Mouse (Mus musculus): ENCODE measurements around the gene Fam228a. TPM values are rescaled to one million over a fixed set of nuclear protein-coding genes. Genes with fewer than 3 reads are reported as not detected.
A peak's percentile ranks its signal among the peaks of the same experiment; 100 is the strongest.
"Not testable (repeated sequence)": the region's sequence is repeated elsewhere in the genome, so short reads cannot be mapped to it uniquely, and the experiment has no call there.

Gene Fam228a
- total RNA-seq (2021), result under 1 TPM; 0.19 to 0.27 TPM
- long read RNA-seq, experiment 1, result 0 reads
- long read RNA-seq, experiment 2, partial matches to known transcripts, result 0 of 1 reads
- long read RNA-seq, experiment 2, other reads (novel, unspliced or antisense), result 1 of 1 reads

DNA sequence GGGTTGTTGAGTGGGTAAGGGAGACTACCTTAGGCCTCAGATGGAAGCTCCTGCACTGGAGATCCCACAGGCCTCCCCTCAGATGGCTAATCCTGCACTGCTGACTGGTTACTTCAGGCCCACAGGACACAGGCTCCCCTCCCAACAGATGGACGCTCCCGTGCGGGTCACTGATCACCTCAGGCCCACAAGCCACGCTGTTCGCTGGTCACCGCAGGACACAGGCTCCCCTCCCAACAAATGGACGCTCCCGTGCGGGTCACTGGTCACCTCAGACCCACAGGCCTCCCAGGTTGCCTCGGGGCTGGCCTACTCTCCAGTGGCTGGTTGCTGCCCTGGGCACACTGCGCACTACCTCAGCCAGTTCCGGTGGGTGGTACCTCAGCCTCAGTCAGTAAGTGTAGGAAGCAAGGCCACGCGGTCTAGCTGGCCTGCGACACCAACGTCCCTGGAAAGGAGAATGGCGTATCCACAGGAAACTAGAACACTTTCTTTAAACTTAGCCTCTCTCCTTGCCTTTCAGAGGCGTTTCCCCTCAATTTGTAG lies at the start of gene Fam228a:
TSS of gene Fam228a (minus strand) at position 400 of the 546 bp plus-strand sequence.
- DNase-seq (ENCODE audit: low spot score in 2 of 2), result no peak

DNA sequence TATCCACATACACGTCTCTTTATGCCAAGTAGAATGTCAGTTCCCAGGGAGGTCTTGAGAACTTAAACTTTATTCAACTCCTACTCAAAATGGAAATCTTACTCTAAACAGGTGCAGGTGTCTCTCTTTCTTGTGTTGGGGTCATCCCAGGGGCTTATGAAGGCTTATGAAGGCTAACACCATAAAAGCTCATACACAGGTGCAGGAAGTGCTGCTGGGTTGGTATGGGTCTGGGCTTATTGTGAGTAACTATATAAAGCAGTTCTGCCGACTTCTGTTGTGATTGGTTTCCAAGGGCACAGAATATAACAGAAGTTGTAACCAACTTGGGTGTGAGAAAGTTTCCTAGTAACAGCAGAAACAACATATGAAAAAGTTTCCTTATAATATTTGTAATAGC lies 46.2 kb upstream of the Fam228a start:
- no peak for DNase-seq (ENCODE audit: low spot score in 2 of 2)

DNA sequence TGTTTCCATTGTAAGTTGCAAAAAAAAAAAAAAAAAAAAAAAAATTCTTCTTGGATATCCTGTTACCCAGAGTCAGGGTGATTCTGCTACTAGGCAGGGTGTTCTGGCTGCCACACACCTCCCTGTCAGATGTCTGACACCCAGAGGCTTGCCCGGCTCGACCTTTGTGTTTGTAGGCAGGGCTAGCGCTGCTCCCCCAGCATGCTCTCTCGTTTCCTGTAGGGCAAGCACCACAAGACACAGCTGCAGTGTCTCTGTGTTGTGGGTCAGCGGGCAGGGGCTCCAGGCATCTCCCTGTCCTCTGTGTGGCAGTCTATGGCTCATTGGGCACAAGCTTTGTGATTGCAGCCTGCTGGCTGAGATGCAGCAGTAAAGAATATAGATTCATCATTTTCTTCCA lies 45.4 kb upstream of the Fam228a start:
- no peak for DNase-seq (ENCODE audit: low spot score in 2 of 2)

DNA sequence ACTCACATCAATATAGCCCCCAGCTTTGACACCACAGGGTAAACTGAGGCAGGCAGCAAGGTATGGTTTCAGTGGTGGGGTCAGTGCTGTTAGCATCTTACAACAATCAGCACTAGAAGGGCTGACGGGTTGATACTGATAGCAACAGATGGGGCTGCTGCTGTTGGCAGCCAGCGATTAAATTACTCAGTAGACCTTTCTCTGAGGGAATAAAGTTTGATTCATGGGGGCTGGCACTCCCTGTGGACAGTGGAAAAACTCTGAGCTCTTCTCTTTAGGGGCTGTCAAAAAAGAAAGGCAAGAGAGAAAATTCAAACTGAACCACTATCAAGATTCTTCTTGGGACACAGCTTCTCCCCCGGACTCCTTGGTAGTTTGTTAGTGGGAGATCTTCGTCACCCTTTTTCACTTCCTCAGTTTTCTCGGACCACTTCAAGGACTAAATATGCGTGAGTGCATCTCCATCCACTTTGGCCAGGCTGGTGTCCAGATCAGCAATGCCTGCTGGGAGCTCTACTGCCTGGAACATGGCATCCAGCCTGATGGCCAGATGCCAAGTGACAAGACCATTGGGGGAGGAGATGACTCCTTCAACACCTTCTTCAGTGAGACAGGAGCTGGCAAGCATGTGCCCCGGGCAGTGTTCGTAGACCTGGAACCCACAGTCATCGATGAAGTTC lies 43.6 kb upstream of the Fam228a start:
- DNase-seq (ENCODE audit: low spot score in 2 of 2), result not testable (repeated sequence)

DNA sequence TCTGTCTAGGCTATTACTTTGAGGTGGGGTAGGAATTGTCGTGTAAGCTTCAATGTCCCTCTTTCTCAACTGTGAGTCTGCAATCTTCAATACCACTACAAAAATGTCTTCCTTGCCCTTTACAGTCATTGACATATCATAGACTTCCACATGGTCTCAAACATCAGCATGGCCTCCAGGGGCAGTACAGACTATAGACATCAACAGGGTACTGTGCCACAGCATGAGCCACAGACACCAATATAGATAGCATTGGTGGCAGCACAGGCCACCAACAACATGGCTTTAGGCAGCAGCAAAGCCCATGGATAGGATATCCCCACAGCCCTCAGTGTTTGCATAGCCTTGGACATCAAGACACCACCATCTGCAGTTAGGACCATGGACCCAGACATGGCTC lies 43.0 kb upstream of the Fam228a start:
- no peak for DNase-seq (ENCODE audit: low spot score in 2 of 2)

DNA sequence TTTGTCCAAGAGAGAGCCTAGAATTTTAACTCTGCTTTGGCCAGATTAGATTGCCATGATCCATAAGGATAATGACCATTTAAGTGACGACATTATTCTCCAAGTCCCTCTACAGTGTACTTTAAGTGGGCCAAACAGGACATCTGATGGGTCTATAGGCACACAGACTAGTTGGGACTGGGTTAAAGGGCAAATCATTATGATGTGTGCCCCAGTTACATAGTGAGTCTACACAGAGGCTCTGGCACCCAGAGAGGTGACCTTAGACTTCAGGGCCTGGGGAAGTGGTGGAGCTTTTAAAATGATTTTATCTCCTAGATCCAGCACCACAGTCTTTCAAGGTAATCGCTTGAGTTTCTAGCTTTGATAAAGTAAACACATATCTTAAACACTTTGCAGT lies 42.0 kb upstream of the Fam228a start:
- DNase-seq (ENCODE audit: low spot score in 2 of 2), result no peak

DNA sequence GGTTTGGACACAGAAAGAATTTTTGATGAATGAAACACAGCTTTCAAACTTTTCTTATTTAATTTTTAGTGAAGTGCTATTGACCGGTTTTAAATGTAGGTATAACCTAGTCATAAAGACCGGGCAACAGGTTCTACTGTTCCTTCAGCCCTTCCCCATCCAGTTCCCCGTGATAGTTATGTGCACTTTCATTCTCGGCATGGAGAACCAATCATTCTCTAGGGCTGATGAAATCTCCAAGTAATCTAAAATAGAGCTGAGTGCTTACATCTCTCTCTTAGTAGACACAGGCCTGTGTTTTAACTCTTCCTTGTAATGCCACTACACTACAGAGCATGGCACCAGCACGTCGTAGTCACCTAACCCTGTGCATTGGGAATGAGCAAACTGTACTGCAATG lies 39.5 kb upstream of the Fam228a start:
- DNase-seq (ENCODE audit: low spot score in 2 of 2), result no peak

DNA sequence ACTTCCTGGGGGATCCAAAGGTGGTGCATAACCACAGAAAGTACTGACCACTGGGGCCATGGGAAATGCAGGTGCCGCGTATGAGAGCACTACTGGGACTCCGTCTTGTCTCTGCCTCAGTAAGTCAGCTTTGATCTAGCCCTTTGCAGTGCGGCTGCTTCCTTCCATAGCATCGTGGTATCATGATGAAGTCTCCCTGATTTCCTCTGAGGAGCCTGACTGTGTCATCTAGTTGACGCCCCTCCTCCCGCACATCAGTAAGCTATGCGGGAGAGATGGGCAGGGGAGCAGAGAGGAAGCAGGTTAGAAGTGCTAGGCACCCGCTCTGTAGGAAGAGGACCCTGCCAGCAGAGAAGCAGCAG lies 37.3 kb upstream of the Fam228a start:
- no peak for DNase-seq (ENCODE audit: low spot score in 2 of 2)

DNA sequence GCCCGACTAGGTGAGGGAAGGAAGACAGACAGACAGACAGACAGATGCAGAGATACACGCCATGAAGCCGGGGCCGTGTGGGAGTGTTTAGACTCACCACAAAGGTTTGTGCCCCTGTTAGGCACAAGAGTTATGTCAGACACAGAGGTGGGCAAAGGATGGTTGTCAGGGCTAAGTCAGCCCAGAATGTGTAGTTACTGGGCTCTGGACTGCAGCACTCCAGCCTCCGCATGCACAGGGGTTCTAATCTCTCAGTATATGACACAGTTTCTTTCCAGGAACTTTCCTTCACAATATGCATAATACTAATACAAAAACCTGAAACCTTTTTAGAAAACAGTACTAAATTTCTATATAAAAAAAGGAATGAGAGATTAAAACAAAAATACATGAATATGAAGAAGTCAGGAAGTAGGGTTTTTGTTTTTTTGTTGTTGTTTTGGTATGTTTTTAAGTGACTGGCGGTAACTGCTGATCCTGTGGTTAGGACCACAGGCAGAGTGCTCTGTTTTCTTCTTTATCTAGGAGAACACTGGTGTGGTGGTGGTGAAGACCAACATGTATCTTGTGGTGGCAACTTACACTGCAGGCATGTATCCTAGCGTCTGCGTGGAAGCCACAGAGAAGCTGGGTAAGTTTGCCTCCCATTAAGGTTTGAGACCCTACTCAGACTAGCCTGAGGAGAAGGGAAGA lies 36.8 kb upstream of the Fam228a start:
- no peak for DNase-seq (ENCODE audit: low spot score in 2 of 2)

DNA sequence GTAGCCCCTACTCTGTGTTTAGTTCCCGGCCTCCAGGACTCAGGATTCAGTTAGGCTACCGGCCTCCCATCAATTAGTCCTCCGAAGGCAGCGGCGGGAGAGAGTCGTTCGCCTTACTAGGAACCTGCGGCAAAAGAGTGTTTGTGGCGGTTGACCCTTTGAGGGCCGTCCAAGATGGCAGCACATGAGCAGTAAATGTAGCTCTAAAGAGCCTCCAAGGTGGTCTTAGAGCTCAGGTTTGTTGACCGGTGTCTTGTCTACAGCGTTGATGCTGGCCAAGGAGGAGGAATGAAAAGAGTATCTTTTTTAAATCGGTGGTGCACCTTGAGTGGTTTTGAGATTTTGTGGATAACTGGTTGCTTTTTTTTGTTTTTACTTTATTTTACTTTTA lies 31.1 kb upstream of the Fam228a start:
- no peak for DNase-seq (ENCODE audit: low spot score in 2 of 2)

DNA sequence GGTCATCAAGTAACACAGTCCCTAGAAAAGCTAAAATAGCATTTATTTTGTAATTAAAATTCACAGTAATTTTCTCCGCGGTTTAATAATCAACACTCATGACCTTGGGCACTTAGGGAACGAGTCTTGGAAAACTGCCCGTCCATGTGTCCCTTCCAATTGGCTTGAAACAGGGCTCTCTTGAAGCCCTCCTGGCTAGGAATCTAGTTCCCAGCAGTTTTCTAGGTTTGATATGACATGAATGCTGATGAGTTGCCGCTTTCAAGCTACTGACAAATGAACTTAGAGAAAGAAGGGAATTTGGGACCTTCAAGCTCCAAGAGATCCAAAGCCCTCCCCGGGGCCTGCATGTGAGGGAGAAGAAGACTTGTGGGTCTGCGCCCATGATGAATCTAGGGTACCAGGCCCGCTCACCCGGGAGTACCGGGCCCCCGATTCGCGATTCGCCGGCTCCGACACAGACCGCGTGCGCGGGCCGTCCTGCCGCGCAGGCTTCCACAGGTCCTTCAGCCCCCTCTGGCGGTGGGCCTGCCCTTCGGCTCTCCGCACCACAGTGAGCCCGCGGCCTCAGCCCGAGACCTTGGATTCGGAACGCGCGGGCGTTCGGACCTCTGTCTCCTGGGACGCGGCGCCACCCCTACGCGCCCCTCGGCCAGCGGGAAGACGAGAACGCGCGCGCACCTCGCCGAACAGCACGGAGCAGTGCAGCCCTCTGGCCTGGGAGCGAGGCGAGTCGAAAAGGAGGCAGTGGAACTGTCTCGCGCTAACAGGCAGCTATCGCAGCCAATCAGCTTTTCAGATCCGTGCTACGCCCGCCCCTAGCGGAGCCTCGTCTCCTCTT lies 30.5 kb upstream of the Fam228a start, which contains the start of the genes Pfn4 and Fam228b:
TSS of gene Pfn4 (plus strand) at position 531 of the 841 bp plus-strand sequence.
TSS of gene Fam228b (minus strand) at position 776 of the 841 bp plus-strand sequence.
- peak; percentile 96 to 97 for DNase-seq (ENCODE audit: low spot score in 2 of 2)

DNA sequence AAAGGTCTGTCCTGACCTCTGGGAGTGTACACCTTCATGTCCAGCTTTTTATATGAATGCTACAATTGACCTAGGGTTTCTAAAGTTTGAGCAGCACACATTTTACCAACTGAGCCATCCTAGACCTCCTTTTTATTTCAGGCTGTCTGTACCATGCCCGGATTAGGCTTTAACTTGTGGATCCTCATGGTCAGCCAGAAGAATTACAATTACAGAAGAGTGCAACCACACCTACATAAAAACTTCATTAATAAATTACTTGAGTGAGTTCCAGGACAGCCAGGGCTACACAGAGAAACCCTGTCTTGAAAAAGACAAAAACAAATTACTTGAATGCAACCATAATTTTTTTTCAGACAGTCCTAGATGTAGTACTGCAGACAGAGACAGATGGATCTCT lies 18.8 kb upstream of the Fam228a start:
- DNase-seq (ENCODE audit: low spot score in 2 of 2), result no peak

DNA sequence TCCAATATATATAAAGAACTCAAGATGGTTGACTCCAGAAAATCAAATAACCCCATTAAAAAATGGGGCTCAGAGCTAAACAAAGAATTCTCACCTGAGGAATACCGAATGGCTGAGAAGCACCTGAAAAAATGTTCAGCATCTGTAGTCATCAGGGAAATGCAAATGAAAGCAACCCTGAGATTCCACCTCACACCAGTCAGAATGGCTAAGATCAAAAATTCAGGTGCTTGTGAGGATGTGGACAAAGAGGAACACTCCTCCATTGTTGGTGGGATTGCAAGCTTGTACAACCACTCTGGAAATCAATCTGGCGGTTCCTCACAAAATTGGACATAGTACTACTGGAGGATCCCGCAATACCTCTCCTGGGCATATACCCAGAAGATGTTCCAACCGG lies 16.2 kb upstream of the Fam228a start:
- not testable (repeated sequence) for DNase-seq (ENCODE audit: low spot score in 2 of 2)

DNA sequence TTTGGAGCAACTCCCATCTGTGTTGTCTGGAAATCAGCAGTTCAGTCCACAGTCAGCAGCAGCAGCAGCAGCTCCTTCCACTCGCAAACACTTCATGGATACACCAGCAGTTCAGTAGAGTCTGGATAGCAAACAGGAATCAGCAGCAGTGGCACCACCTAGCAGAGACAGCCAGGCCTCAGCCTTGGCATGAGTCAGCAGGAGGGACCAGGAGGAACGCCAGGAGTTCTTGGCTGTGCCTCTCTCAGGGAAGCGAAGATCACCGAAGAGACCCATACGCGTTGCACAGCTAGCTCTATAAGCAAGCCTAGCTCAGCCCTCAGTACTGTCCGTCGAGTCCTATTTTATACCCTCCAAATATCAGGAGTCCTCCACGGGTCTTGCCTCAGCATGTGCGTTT lies 6.3 kb upstream of the Fam228a start:
- DNase-seq (ENCODE audit: low spot score in 2 of 2), result no peak

DNA sequence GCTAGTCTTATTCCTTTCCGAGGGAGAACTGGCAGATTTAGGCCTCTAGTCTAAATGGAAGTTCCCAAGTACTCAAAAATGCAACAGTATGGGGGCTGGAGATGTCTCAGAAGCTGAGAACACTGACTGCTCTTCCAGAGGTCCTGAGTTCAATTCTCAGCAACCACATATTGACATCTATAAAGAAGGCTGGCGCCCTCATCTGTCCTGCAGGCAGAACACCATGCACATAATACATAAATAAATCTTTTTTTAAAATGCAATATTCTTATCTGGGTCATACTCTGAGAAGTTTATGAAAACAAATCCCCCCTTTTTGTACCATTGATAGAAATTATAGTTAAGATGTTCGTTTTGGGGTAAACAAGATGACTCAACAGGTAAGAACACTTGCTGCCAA lies 4.0 kb upstream of the Fam228a start:
- DNase-seq (ENCODE audit: low spot score in 2 of 2), result no peak

DNA sequence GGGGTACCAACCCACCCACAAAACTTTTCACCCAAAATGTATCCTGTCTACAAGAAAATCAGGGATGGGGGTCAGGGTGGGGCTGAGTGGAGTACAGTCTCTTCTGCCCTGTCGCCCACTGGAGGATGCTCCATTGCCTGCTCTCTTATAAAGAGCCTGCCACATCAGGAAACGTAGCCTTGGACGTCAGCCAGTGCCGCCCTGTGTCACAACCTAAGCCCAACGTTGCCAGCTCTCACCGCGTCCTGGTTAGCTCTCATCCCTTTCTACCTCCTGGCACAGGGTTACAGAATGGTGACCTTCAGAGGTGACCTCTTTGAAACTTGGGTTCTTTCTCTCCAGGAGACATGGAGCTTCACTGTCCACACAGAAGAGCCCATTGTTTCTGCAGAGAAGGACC lies 2.6 kb upstream of the Fam228a start:
- DNase-seq (ENCODE audit: low spot score in 2 of 2), result no peak

DNA sequence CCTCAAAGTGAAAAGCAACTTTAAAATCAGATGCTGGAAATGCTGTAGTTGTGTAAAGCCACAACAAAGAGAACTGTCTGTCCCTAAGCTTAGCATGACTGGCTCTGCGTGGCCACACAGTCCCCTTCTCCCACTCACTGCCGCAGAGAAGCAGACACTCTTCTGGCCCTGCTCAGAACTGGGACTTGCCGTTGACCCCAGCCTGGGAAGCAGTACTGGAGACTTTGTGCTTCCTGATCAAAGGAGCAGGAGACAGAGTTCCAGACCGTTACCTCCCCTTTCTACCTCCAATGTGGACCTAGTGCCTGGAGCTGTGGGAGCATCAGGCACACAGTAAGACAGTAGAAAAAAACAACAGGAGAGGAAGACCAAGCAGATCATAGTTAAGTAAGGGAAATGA lies 5.9 kb downstream of the Fam228a start:
- DNase-seq (ENCODE audit: low spot score in 2 of 2), result no peak

DNA sequence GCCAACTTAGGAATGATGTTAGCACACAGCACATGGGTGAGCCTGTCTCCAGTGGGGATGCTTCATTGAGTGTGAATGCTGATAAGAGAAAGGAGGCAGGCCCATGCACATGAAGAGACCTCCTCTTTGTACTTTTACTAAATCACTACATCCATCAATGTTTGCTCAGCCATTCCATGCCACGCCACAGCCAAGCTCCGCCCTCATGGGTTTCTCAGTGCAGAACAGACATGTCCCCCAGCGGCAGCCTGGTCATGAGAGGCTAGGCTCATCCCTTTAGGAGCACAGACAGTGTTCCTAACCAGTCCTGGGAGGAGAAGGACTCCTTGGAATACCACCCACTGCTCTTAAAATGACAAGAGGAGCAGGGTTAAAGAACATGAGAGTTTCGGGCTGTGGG lies 6.6 kb downstream of the Fam228a start:
- no peak for DNase-seq (ENCODE audit: low spot score in 2 of 2)

DNA sequence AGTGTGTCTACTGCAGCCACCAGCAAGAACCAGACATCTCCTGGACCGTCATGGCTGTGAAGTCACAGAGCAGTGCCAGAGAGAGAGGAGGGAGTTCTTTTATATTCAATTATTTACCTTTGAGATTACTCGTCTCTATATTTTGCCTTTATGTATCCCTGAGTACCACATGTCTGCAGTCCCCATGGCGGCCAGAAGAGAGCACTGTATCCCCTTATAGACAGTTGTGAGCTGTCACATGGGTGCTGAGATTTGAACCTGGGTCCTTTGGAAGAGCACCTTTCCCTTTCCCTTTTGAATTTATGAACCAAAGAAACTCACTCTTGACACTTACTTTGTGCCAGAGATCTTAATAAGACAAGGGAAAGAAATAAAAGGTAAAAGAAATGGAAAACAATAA lies 9.1 kb downstream of the Fam228a start:
- DNase-seq (ENCODE audit: low spot score in 2 of 2), result no peak

DNA sequence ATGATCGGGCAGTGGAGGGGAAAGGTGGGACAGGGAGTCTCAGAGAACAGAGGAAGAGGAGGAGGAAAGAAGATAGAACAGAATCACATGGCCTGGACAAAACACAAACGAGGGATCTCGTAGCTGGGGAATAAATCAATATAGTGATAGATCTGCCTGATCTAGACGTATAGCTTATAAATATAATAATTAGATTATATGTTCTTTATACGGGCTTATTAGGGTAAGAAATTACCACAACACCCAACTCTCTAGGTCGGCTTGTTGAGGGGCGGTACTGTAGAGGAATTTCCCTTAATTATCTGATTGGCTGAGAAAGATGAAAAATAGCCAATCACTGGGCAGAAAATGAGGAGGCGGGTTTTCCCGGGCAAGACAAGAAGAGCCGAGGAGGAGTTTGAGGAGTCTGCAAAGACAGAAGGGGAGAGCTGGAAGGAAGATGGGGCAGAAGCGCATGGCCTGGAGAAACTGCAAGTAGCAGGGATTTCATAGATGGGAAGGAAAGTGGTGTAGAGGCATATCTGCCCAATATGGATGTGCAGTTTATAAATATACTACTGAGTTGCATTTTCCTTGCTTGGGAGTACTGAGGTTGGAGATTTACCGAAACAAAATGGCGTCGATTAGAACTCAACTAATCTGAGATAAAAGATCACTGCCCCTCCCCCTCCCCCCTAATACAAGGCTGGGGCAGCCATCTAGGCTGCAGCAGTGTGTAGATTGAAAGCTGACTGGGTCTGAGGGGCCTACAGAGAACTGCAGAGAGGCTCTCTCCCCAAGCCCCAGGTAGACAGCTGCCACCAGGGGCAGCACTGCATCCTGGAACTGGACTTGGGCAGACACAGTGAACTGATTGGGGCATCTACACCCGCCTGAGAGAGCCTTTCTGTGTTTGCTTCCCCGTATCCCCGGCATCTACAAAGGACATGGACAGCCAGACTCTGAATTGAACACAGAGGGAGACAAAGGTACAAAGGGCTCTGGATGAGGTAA lies 18.2 kb downstream of the Fam228a start:
- no peak for DNase-seq (ENCODE audit: low spot score in 2 of 2)

Data from adrenal gland, adult 18-20 months (tissue).